Mouse (Mus musculus): ENCODE data around the gene Tnfrsf11a.

GRCm38 (mm10) chr1:105859740-105860139, 79.2 kb downstream of the Tnfrsf11a start:
- no peak for TF ChIP-seq CTCF (IDR thresholded peaks at IDR 0.05; ENCODE audit: low read depth)
- TF ChIP-seq EP300 (optimal IDR thresholded peaks at IDR 0.05) = no peak

Measured in stomach, postnatal 0 days (tissue).